Mouse (Mus musculus): ENCODE measurements around the gene Zfp599.

Gene Zfp599

DNA sequence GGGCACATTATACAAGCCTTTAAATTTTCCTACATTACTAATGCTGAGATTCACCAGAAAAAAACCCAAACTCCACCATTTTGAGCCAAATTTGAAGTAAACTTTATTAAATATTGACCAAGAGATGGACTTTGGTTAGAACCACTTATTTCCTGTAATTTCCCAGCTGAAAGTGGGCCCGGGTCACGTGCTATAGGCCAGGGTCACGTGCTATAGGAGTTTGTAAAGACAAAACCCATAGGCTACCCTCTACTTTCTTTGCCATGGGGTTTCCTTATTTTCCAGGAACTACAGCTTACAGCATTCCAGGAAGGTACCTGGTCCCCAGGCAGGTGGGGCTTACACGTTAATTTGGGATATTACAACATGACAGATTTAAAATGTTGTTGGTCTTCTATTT lies 35.6 kb downstream of the Zfp599 start:
- no peak for DNase-seq

DNA sequence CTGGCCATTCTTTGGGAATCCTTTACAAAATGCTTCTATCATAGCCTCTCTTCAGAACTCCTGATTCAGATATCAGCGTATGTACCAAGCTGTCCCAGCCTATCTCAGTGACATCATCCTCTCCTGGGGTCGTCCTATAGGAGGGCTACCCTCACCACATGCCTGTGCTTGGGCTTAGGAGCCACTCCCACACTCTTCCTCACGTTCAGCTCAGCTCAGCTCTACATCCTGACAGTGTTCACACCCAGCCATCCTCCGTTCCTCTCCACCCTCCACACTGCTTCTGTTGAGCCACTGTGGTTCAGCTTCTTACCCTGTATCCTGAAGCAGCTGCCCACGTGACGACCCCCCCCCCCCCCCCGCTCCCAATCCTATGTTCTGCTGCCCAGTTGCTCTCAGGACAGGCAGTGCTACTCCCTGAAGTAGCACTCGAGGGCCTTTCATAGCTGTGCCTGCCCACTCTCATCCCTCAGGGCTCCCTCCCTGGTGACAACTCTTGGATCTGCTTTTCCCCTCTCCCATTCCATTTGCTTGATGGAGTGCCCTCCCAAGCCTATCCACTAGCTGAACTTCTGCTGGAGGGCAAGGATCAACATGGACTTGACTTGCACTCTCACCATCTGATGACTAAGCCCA lies 41.7 kb downstream of the Zfp599 start:
- no peak for DNase-seq

DNA sequence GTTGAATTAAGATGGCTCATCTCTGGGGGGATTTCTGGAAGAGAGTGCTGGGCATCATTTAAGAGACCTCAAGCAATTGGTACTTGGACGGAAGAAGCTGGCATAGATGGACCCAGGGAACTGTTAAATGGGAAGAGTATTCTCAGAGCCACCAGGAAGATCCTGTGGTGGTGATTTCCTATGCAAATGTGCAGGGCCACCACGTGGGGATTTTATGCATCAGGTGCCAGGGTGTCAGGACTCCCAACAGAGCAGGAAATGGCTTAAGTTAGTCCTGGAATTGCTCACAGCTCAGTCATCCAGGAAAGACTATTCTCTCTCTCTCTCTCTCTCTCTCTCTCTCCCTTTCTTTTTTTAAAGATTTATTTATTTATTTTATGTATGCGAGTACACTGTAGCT lies 43.0 kb downstream of the Zfp599 start:
- no peak for DNase-seq

DNA sequence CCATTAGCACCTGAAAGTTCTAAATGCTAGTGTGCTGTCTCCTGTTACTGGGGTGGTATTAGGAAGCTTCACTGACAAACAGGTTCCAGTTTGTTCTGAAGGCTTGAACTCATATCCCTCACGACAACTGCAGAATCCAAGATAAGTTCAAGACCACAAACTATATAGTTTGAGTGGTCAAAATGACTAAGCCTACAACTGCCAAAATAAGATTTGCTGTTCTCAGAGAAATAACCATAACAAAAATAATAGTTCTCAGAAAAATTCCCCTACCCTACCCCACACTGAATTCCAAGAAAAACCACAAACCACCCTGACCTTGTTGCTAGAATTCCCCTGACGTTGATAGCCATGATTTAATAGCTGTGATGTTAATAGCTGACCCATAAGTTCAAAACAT lies 45.1 kb downstream of the Zfp599 start:
- no peak for DNase-seq

DNA sequence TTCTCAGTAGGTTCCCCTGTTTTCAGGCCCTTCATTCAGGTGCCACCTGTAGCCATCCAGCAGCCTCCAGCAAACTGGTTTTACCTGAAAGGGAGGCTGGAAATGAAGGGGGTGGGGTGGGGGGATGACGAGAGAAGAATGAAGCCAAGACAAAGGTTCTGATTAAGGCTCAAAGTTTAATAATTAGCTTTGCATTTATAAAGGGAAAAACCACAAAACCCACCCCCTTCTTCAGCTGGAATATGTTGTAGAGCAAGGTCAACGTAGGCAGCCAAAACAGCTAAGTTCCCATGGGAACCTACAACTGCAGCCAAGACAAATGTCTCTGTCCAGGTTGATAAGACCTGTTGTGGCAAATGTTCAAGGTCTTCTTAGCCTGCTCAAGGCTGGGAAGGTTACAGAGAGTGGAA lies 45.9 kb downstream of the Zfp599 start:
- DNase-seq, result no peak
